Mouse (Mus musculus): Measurements from ENCODE around the gene Rab24. TPM values are rescaled to one million over a fixed set of nuclear protein-coding genes. Genes with fewer than 3 reads are reported as not detected.

Rab24 gene
- polyA plus RNA-seq, 1 experiment, result 101 TPM

DNA sequence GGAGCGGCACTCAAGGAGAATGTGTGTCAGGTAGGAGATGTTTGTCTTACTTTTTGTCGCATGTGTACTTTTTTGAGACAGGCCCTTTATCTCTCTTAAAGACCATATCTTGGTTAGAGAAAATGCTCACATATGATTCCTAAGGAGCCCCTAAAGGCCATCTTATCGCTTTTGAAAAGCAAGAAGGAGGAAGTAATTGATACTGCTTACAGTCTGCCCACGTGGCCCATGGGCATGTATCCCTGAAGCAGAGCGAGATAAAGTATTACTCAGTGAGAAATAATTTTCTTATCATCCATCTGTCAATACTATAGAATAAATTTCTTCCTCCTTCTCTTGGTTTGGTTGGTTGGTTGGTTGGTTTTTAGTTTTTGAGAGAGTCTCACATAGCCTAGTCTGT is 44.1 kb downstream of the Rab24 start:
- Histone ChIP-seq H3K4me1 (ENCODE audit: control insufficient read depth, insufficient read depth, insufficient read length, low read length) (no peaks in the 10 kb centered on the region), H3K27ac (ENCODE audit: insufficient read depth, low read depth, low read length) (no peak overlapping the region), H3K36me3 (ENCODE audit: control insufficient read depth, insufficient read depth, low read length) (peaks cover 45% of the 10 kb centered on the region), H3K27me3 (ENCODE audit: control insufficient read depth, insufficient read depth, low read length) (no peaks in the 10 kb centered on the region), H3K4me3 (ENCODE audit: low read depth, low read length) (no peak overlapping the region)
- WGBS, result 56% methylated on average over 5 of the region's 5 CpGs
- TF ChIP-seq POLR2A (IDR thresholded peaks at IDR 0.05; ENCODE audit: low read depth, low read length) (no peak), CTCF (IDR thresholded peaks at IDR 0.05; ENCODE audit: extremely low read depth, insufficient read length, insufficient replicate concordance, low read depth, low read length) (no peak)

DNA sequence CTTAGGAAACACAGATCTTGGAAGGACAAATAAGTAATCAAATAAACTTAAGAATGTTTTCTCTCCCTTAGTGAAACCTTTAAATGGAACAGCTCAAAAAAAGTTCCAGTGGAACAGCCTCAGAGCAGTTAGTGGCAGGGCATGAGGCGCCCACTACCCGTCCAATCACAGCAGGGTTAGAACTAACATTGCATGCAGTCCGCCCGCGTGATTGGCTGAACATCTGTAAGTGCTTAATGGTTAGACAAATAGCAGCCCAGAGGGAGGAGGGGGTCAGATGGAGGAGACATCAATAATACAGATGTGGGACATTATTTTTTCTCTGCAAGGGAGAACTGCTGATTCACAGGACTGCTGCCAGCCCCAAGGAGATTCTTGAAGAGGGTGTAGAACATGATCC is 44.5 kb downstream of the Rab24 start:
- 91% methylated on average over 5 of the region's 5 CpGs for WGBS
- peaks cover 44% of the 10 kb centered on the region for H3K36me3 ChIP-seq (ENCODE audit: control insufficient read depth, insufficient read depth, low read length)

More for the DNA sequence above, 44.5 kb downstream of the Rab24 start:
- Histone ChIP-seq H3K27ac (ENCODE audit: insufficient read depth, low read depth, low read length) (no peak overlapping the region), H3K4me1 (ENCODE audit: control insufficient read depth, insufficient read depth, insufficient read length, low read length) (no peaks in the 10 kb centered on the region), H3K4me3 (ENCODE audit: low read depth, low read length) (no peak overlapping the region), H3K27me3 (ENCODE audit: control insufficient read depth, insufficient read depth, low read length) (no peaks in the 10 kb centered on the region)
- no peak for TF ChIP-seq POLR2A (IDR thresholded peaks at IDR 0.05; ENCODE audit: low read depth, low read length)
- no peak for TF ChIP-seq CTCF (IDR thresholded peaks at IDR 0.05; ENCODE audit: extremely low read depth, insufficient read length, insufficient replicate concordance, low read depth, low read length)

Other genes with a start within 250 kb of the Rab24 start
- 0.61 and 1.5 TPM in 2 replicates for gene Uimc1, start 221.6 kb downstream of the Rab24 start, polyA plus RNA-seq (2012; rRNA removed)
- gene Zfp346, start 216.6 kb downstream of the Rab24 start, polyA plus RNA-seq (2012; rRNA removed), result 4.0 and 4.1 TPM in 2 replicates
- gene Gm17617, start 188.4 kb downstream of the Rab24 start, polyA plus RNA-seq (2012; rRNA removed), result not detected in 2 replicates
- 2.9 and 4.8 TPM in 2 replicates for gene Fgfr4, start 169.3 kb downstream of the Rab24 start, polyA plus RNA-seq (2012; rRNA removed)
- 6.9 and 16.3 TPM in 2 replicates for gene Nsd1, start 112.2 kb downstream of the Rab24 start, polyA plus RNA-seq (2012; rRNA removed)
- gene Prelid1, start 1.4 kb downstream of the Rab24 start, polyA plus RNA-seq (2012; rRNA removed), result 383 and 921 TPM in 2 replicates
- 5.1 and 8.5 TPM in 2 replicates for gene Mxd3, start 7.9 kb upstream of the Rab24 start, polyA plus RNA-seq (2012; rRNA removed)
- gene Lman2, start 40.8 kb upstream of the Rab24 start, polyA plus RNA-seq (2012; rRNA removed), result 63.0 and 107 TPM in 2 replicates
- gene Rgs14, start 47.8 kb upstream of the Rab24 start, polyA plus RNA-seq (2012; rRNA removed), result 5.9 and 14.6 TPM in 2 replicates
- gene Slc34a1, start 76.2 kb upstream of the Rab24 start, polyA plus RNA-seq (2012; rRNA removed), result 0.05 and 0.60 TPM in 2 replicates
- gene Pfn3, start 93.3 kb upstream of the Rab24 start, polyA plus RNA-seq (2012; rRNA removed), result not detected in 2 replicates
- gene F12, start 104.8 kb upstream of the Rab24 start, polyA plus RNA-seq (2012; rRNA removed), result 0.41 and 0.60 TPM in 2 replicates
- 21.1 and 38.4 TPM in 2 replicates for gene Grk6, start 123.1 kb upstream of the Rab24 start, polyA plus RNA-seq (2012; rRNA removed)
- 5.9 and 8.2 TPM in 2 replicates for gene Prr7, start 142.3 kb upstream of the Rab24 start, polyA plus RNA-seq (2012; rRNA removed)
- gene Dbn1, start 166.2 kb upstream of the Rab24 start, polyA plus RNA-seq (2012; rRNA removed), result 8.9 and 9.8 TPM in 2 replicates
- gene Pdlim7, start 191.7 kb upstream of the Rab24 start, polyA plus RNA-seq (2012; rRNA removed), result 57.1 and 60.2 TPM in 2 replicates
- gene Dok3, start 207.3 kb upstream of the Rab24 start, polyA plus RNA-seq (2012; rRNA removed), result 14.1 and 25.7 TPM in 2 replicates
- 27.3 and 53.6 TPM in 2 replicates for gene Ddx41, start 214.7 kb upstream of the Rab24 start, polyA plus RNA-seq (2012; rRNA removed)
- gene Fam193b, start 249.2 kb upstream of the Rab24 start, polyA plus RNA-seq (2012; rRNA removed), result 51.0 and 76.9 TPM in 2 replicates